Mouse (Mus musculus): Measurements from ENCODE around the gene Rabl6. TPM values are rescaled to one million over a fixed set of nuclear protein-coding genes. Genes with fewer than 3 reads are reported as not detected.

Rabl6 gene
- polyA plus RNA-seq, 1 experiment: 53.8 TPM

GRCm38 (mm10) chr2:25574579-25575431 lies 33.5 kb downstream of the Rabl6 start, which contains the start of the genes Mamdc4 and Phpt1:
TSS of gene Mamdc4 (minus strand) at chr2:25574845.
TSS of gene Phpt1 (minus strand) at chr2:25575224.
- Histone ChIP-seq H3K4me3 (ENCODE audit: insufficient read depth, low read depth, low read length) (peak within 1 kb of the TSS; percentile 68), H3K36me3 (ENCODE audit: control insufficient read depth, insufficient read depth, low read length) (no peaks in the 10 kb centered on the region), H3K27ac (ENCODE audit: insufficient read depth, low read depth, low read length) (peak within 1 kb of the TSS; percentile 88), H3K4me1 (ENCODE audit: control insufficient read depth, insufficient read depth, low read length) (peaks cover 5% of the 10 kb centered on the region), H3K27me3 (replicated peaks; ENCODE audit: control insufficient read depth, insufficient read depth, low read length) (peaks cover 10% of the 10 kb centered on the region)
- DNase-seq: peak; percentile 99
- TF ChIP-seq POLR2A (IDR thresholded peaks at IDR 0.05; ENCODE audit: low read depth, low read length): peak; percentile 41
- TF ChIP-seq CTCF (conservative IDR thresholded peaks at IDR 0.05; ENCODE audit: insufficient read depth, insufficient read length, low read depth, low read length): no peak
- under 1% methylated on average over 45 of the region's 45 CpGs for WGBS

DNA sequence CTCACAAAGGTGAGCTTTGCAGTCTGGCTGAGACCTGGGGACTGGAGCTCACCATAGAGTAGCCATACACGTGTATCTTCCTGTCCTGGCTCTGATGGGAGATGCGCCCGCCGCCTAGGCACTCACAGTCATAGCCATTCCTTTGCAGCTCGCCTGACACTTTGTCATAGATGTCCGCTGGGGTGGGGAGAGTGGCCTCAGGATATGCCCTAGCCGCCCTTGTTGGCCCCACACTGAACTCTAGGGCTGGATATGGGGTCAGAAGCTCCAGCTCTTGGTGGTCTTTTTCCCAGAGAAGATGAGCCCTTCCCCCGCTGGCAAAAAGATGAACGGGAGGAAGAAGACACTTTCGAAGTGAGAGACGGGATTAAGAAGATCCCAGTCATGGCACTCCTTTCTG lies 34.2 kb downstream of the Rabl6 start:
- peak overlapping the region; percentile 8; the same call in 1 of the 2 replicates for H3K27ac ChIP-seq (ENCODE audit: insufficient read depth, low read depth, low read length)
- 10% methylated on average over 11 of the region's 11 CpGs for WGBS
- TF ChIP-seq CTCF (conservative IDR thresholded peaks at IDR 0.05; ENCODE audit: insufficient read depth, insufficient read length, low read depth, low read length) (no peak), POLR2A (IDR thresholded peaks at IDR 0.05; ENCODE audit: low read depth, low read length) (no peak)

GRCm38 (mm10) chr2:25573068-25573467 lies 35.3 kb downstream of the Rabl6 start:
- Histone ChIP-seq H3K27me3 (replicated peaks; ENCODE audit: control insufficient read depth, insufficient read depth, low read length) (peaks cover 4% of the 10 kb centered on the region; the same call in 1 of the 2 replicates), H3K27ac (ENCODE audit: insufficient read depth, low read depth, low read length) (no peak overlapping the region), H3K4me1 (ENCODE audit: control insufficient read depth, insufficient read depth, low read length) (peaks cover 5% of the 10 kb centered on the region), H3K36me3 (ENCODE audit: control insufficient read depth, insufficient read depth, low read length) (no peaks in the 10 kb centered on the region), H3K4me3 (ENCODE audit: insufficient read depth, low read depth, low read length) (no peak overlapping the region)
- DNase-seq: no peak
- TF ChIP-seq CTCF (conservative IDR thresholded peaks at IDR 0.05; ENCODE audit: insufficient read depth, insufficient read length, low read depth, low read length) (no peak), POLR2A (IDR thresholded peaks at IDR 0.05; ENCODE audit: low read depth, low read length) (no peak)
- WGBS: 86% methylated on average over 2 of the region's 2 CpGs

More for the DNA sequence above, 34.2 kb downstream of the Rabl6 start:
- Histone ChIP-seq H3K4me3 (ENCODE audit: insufficient read depth, low read depth, low read length) (peak overlapping the region; percentile 68), H3K27me3 (replicated peaks; ENCODE audit: control insufficient read depth, insufficient read depth, low read length) (peaks cover 7% of the 10 kb centered on the region), H3K36me3 (ENCODE audit: control insufficient read depth, insufficient read depth, low read length) (no peaks in the 10 kb centered on the region), H3K4me1 (ENCODE audit: control insufficient read depth, insufficient read depth, low read length) (peaks cover 5% of the 10 kb centered on the region)
- DNase-seq: no peak

DNA sequence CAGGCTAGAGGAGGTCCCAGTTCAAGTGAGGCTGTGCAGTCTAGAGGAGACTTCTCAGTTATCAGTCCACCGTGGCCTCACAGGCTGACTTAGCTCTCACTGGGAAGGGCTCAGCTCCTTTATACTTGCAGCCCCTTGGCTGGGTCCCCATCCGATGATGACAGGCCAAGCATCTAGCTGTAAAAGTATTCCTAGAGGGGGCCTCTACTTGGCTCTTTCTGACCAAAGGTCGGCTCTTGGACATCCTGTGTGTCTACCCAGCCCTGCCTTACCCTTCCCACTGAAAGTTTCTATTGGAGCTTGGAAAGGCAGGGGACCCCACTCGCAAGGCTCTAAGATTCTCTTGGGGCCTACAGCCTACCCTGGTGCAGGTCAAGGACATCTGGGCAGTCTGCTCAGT lies 37.1 kb downstream of the Rabl6 start:
- Histone ChIP-seq H3K36me3 (ENCODE audit: control insufficient read depth, insufficient read depth, low read length) (no peaks in the 10 kb centered on the region), H3K27ac (ENCODE audit: insufficient read depth, low read depth, low read length) (no peak overlapping the region), H3K4me3 (ENCODE audit: insufficient read depth, low read depth, low read length) (no peak overlapping the region), H3K27me3 (replicated peaks; ENCODE audit: control insufficient read depth, insufficient read depth, low read length) (no peaks in the 10 kb centered on the region), H3K4me1 (ENCODE audit: control insufficient read depth, insufficient read depth, low read length) (peaks cover 5% of the 10 kb centered on the region)
- 85% methylated on average over 4 of the region's 4 CpGs for WGBS
- no peak for TF ChIP-seq CTCF (conservative IDR thresholded peaks at IDR 0.05; ENCODE audit: insufficient read depth, insufficient read length, low read depth, low read length)
- no peak for DNase-seq

- 95% methylated on average over 3 of the region's 3 CpGs for WGBS
- no peak overlapping the region for H3K4me3 ChIP-seq (ENCODE audit: insufficient read depth, low read depth, low read length)
These were observed 39.0 kb downstream of the Rabl6 start for GRCm38 (mm10) chr2:25569323-25569722.

DNA sequence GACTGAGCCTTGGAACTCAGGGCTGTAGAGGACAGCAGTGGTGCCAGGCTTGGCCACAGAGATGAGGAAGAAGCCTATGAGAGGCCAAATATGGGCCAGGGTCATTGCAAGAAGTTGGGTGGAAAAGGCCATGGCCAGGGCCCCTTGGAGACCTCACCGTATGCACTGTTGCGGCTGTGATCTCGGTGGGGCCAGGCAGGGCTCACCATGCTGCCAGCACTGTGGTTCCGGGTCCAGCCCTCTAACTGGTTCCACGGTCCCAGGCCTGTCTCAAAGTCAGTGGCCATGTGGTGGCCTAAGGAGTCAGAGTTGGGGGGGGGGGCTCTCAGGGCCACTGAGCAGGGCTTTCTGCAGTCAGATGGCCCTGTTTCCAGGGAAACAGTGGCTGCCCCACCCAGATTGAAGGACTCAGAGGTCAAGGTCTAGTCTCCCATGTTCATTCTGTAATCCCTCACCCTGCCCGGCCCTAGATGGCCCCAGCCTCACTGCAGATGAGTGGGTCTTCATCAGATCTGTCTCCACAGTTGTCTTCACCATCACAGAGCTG lies 39.8 kb downstream of the Rabl6 start:
- Histone ChIP-seq H3K27me3 (replicated peaks; ENCODE audit: control insufficient read depth, insufficient read depth, low read length) (no peaks in the 10 kb centered on the region), H3K36me3 (ENCODE audit: control insufficient read depth, insufficient read depth, low read length) (no peaks in the 10 kb centered on the region), H3K4me3 (ENCODE audit: insufficient read depth, low read depth, low read length) (no peak overlapping the region), H3K27ac (ENCODE audit: insufficient read depth, low read depth, low read length) (no peak overlapping the region), H3K4me1 (ENCODE audit: control insufficient read depth, insufficient read depth, low read length) (no peaks in the 10 kb centered on the region)
- no peak for TF ChIP-seq POLR2A (IDR thresholded peaks at IDR 0.05; ENCODE audit: low read depth, low read length)
- TF ChIP-seq CTCF (conservative IDR thresholded peaks at IDR 0.05; ENCODE audit: insufficient read depth, insufficient read length, low read depth, low read length): no peak
- DNase-seq: no peak
- 74% methylated on average over 6 of the region's 6 CpGs for WGBS

More at GRCm38 (mm10) chr2:25569323-25569722, 39.0 kb downstream of the Rabl6 start:
- Histone ChIP-seq H3K27me3 (replicated peaks; ENCODE audit: control insufficient read depth, insufficient read depth, low read length) (no peaks in the 10 kb centered on the region), H3K27ac (ENCODE audit: insufficient read depth, low read depth, low read length) (no peak overlapping the region), H3K4me1 (ENCODE audit: control insufficient read depth, insufficient read depth, low read length) (no peaks in the 10 kb centered on the region), H3K36me3 (ENCODE audit: control insufficient read depth, insufficient read depth, low read length) (no peaks in the 10 kb centered on the region)
- DNase-seq: no peak
- TF ChIP-seq CTCF (conservative IDR thresholded peaks at IDR 0.05; ENCODE audit: insufficient read depth, insufficient read length, low read depth, low read length): no peak
- no peak for TF ChIP-seq POLR2A (IDR thresholded peaks at IDR 0.05; ENCODE audit: low read depth, low read length)

- Histone ChIP-seq H3K27ac (ENCODE audit: insufficient read depth, low read depth, low read length) (no peak overlapping the region), H3K36me3 (ENCODE audit: control insufficient read depth, insufficient read depth, low read length) (no peaks in the 10 kb centered on the region), H3K4me1 (ENCODE audit: control insufficient read depth, insufficient read depth, low read length) (no peaks in the 10 kb centered on the region), H3K4me3 (ENCODE audit: insufficient read depth, low read depth, low read length) (no peak overlapping the region), H3K27me3 (replicated peaks; ENCODE audit: control insufficient read depth, insufficient read depth, low read length) (no peaks in the 10 kb centered on the region)
- no peak for DNase-seq
- TF ChIP-seq POLR2A (IDR thresholded peaks at IDR 0.05; ENCODE audit: low read depth, low read length): no peak
- 0 out of 2 replicates have a peak, but pooled peaks have one; percentile 25 for TF ChIP-seq CTCF (conservative IDR thresholded peaks at IDR 0.05; ENCODE audit: insufficient read depth, insufficient read length, low read depth, low read length)
- 79% methylated on average over 6 of the region's 6 CpGs for WGBS
These were observed 41.8 kb downstream of the Rabl6 start for GRCm38 (mm10) chr2:25566558-25566957.
